Mouse (Mus musculus) neural tube, embryonic 12.5 days (tissue): ENCODE data around the gene Desi1. TPM values are rescaled to one million over a fixed set of nuclear protein-coding genes. Genes with fewer than 3 reads are reported as not detected.
"Not testable (repeated sequence)": the region's sequence is repeated elsewhere in the genome, so short reads cannot be mapped to it uniquely, and the experiment has no call there.

Experiments used
- ATAC-seq: fragments of 200-750 bp; cut with Nextera tagmentation; 2 replicates; pipeline ENCODE4 v1.8.0; 2017; ENCODE audit warnings: low read depth, mild to moderate bottlenecking, moderate TSS enrichment, moderate library complexity; ENCODE audit not compliant: low FRiP score
- H3K27ac ChIP-seq: fragments of 300-500 bp; sonication (generic); 2 replicates; pipeline ENCODE4 v1.5.1; 2016
- H3K27me3 ChIP-seq: fragments of 300-500 bp; sonication (generic); replicated peaks from 2 replicates; pipeline ENCODE4 v1.6.1; 2016; ENCODE audit warnings: mild to moderate bottlenecking
- H3K36me3 ChIP-seq: fragments of 300-500 bp; sonication (generic); 2 replicates; pipeline ENCODE4 v1.6.1; 2016; ENCODE audit warnings: mild to moderate bottlenecking
- H3K4me1 ChIP-seq: fragments of 300-500 bp; sonication (generic); 2 replicates; pipeline ENCODE4 v1.6.1; 2016
- H3K4me2 ChIP-seq: fragments of 300-500 bp; sonication (generic); replicated peaks from 2 replicates; pipeline ENCODE4 v1.6.1; 2016; ENCODE audit warnings: mild to moderate bottlenecking
- H3K4me3 ChIP-seq: fragments of 300-500 bp; sonication (generic); 2 replicates; pipeline ENCODE4 v1.5.1; 2016
- H3K9ac ChIP-seq: fragments of 300-500 bp; sonication (generic); 2 replicates; pipeline ENCODE4 v1.6.1; 2016; ENCODE audit warnings: mild to moderate bottlenecking
- H3K9me3 ChIP-seq: fragments of 300-500 bp; sonication (generic); 2 replicates; pipeline ENCODE4 v1.6.1; 2016; ENCODE audit warnings: mild to moderate bottlenecking
- WGBS: fragments of 180-500 bp; shearing (Covaris S2); methylation state at CpG from one replicate; pipeline ENCODE4 v1.1.7; 2016; 5-methylcytosine and 5-hydroxymethylcytosine counted together
- polyA plus RNA-seq: library from polyadenylated mRNA; unstranded; fragments of >200 nt; fragmentation: Nextera tagmentation; extraction: Ambion mirVana; gene quantifications from 2 replicates; pipeline ENCODE4 v1.2.1, GENCODE M21; 2016

Gene Desi1
- polyA plus RNA-seq, 1 experiment from 2014 or later, result 42.9 TPM

GRCm38 (mm10) chr15:81975156-81975555, 58.5 kb downstream of the Desi1 start:
- not testable (repeated sequence) for H3K9ac ChIP-seq, H3K4me1 ChIP-seq, H3K4me2 ChIP-seq, H3K27ac ChIP-seq, H3K9me3 ChIP-seq, H3K27me3 ChIP-seq, H3K4me3 ChIP-seq, ATAC-seq, H3K36me3 ChIP-seq
- 92% methylated on average over 8 of the region's 8 CpGs for WGBS

- H3K36me3 ChIP-seq, H3K27me3 ChIP-seq, H3K4me2 ChIP-seq, H3K9me3 ChIP-seq, H3K27ac ChIP-seq, ATAC-seq, H3K4me1 ChIP-seq, H3K4me3 ChIP-seq, H3K9ac ChIP-seq: not testable (repeated sequence)
- WGBS, result 87% methylated on average over 4 of the region's 4 CpGs
Measured at GRCm38 (mm10) chr15:81970498-81970897, 63.2 kb downstream of the Desi1 start.

GRCm38 (mm10) chr15:81969635-81970034, 64.0 kb downstream of the Desi1 start:
- not testable (repeated sequence) for H3K27me3 ChIP-seq, H3K9ac ChIP-seq, H3K4me2 ChIP-seq, H3K27ac ChIP-seq, H3K9me3 ChIP-seq, H3K36me3 ChIP-seq, ATAC-seq, H3K4me1 ChIP-seq, H3K4me3 ChIP-seq
- WGBS, result 73% methylated on average over 6 of the region's 6 CpGs

GRCm38 (mm10) chr15:81969173-81969572, 64.5 kb downstream of the Desi1 start:
- H3K9ac ChIP-seq, result no peak overlapping the region
- no peak for ATAC-seq
- no peak overlapping the region for H3K4me2 ChIP-seq
- 0 out of 2 replicates have a peak, but pooled peaks cover 5% of the 10 kb centered on the region for H3K9me3 ChIP-seq
- no peaks in the 10 kb centered on the region for H3K27me3 ChIP-seq
- H3K4me3 ChIP-seq, result no peak overlapping the region
- H3K27ac ChIP-seq, result no peak overlapping the region
- H3K36me3 ChIP-seq, result no peaks in the 10 kb centered on the region
- H3K4me1 ChIP-seq, result no peaks in the 10 kb centered on the region
- WGBS, result 73% methylated on average over 7 of the region's 7 CpGs

GRCm38 (mm10) chr15:81968447-81968846, 65.2 kb downstream of the Desi1 start:
- H3K4me3 ChIP-seq, result no peak overlapping the region
- WGBS, result 68% methylated on average over 2 of the region's 2 CpGs
- no peak for ATAC-seq

GRCm38 (mm10) chr15:81967821-81968220, 65.8 kb downstream of the Desi1 start:
- H3K9ac ChIP-seq, result no peak overlapping the region
- no peaks in the 10 kb centered on the region for H3K36me3 ChIP-seq
- no peak for ATAC-seq
- no peaks in the 10 kb centered on the region for H3K27me3 ChIP-seq
- H3K9me3 ChIP-seq, result 0 out of 2 replicates have a peak, but pooled peaks cover 5% of the 10 kb centered on the region
- 91% methylated on average over 5 of the region's 5 CpGs for WGBS
- H3K4me3 ChIP-seq, result no peak overlapping the region
- no peak overlapping the region for H3K4me2 ChIP-seq
- H3K4me1 ChIP-seq, result no peaks in the 10 kb centered on the region
- H3K27ac ChIP-seq, result no peak overlapping the region

More at GRCm38 (mm10) chr15:81968447-81968846, 65.2 kb downstream of the Desi1 start:
- H3K27me3 ChIP-seq, result no peaks in the 10 kb centered on the region
- H3K36me3 ChIP-seq, result no peaks in the 10 kb centered on the region
- no peaks in the 10 kb centered on the region for H3K4me1 ChIP-seq
- H3K9me3 ChIP-seq, result 0 out of 2 replicates have a peak, but pooled peaks cover 5% of the 10 kb centered on the region
- no peak overlapping the region for H3K9ac ChIP-seq
- H3K4me2 ChIP-seq, result no peak overlapping the region
- H3K27ac ChIP-seq, result no peak overlapping the region

GRCm38 (mm10) chr15:81966062-81966829, 67.4 kb downstream of the Desi1 start:
- ATAC-seq, result no peak
- no peak overlapping the region for H3K27ac ChIP-seq
- H3K36me3 ChIP-seq, result no peaks in the 10 kb centered on the region
- H3K9me3 ChIP-seq, result no peaks in the 10 kb centered on the region
- no peak overlapping the region for H3K4me2 ChIP-seq
- H3K4me3 ChIP-seq, result no peak overlapping the region
- 83% methylated on average over 13 of the region's 14 CpGs for WGBS
- H3K27me3 ChIP-seq, result no peaks in the 10 kb centered on the region
- H3K9ac ChIP-seq, result no peak overlapping the region
- H3K4me1 ChIP-seq, result no peaks in the 10 kb centered on the region

GRCm38 (mm10) chr15:81964980-81965545, 68.6 kb downstream of the Desi1 start:
- Histone ChIP-seq H3K4me2 (no peak overlapping the region), H3K36me3 (no peaks in the 10 kb centered on the region), H3K27me3 (no peaks in the 10 kb centered on the region), H3K9ac (no peak overlapping the region), H3K4me3 (no peak overlapping the region), H3K9me3 (no peaks in the 10 kb centered on the region), H3K4me1 (no peaks in the 10 kb centered on the region), H3K27ac (no peak overlapping the region)
- WGBS, result 70% methylated on average over 4 of the region's 4 CpGs
- no peak for ATAC-seq

- Histone ChIP-seq H3K4me3 (no peak overlapping the region), H3K9me3 (no peaks in the 10 kb centered on the region), H3K27me3 (no peaks in the 10 kb centered on the region), H3K4me2 (no peak overlapping the region), H3K27ac (no peak overlapping the region), H3K9ac (no peak overlapping the region), H3K36me3 (no peaks in the 10 kb centered on the region), H3K4me1 (no peaks in the 10 kb centered on the region)
- 58% methylated on average over 1 of the region's 1 CpGs for WGBS
- ATAC-seq, result no peak
Measured at GRCm38 (mm10) chr15:81964262-81964661, 69.4 kb downstream of the Desi1 start.

- H3K9ac ChIP-seq, result no peak overlapping the region
- no peaks in the 10 kb centered on the region for H3K27me3 ChIP-seq
- H3K4me2 ChIP-seq, result peak overlapping the region; percentile 100
- WGBS, result 4% methylated on average over 7 of the region's 8 CpGs
- no peaks in the 10 kb centered on the region for H3K9me3 ChIP-seq
- ATAC-seq, result peak; percentile 49; the same call in 1 of the 2 replicates
- H3K36me3 ChIP-seq, result no peaks in the 10 kb centered on the region
- H3K27ac ChIP-seq, result no peak overlapping the region
- H3K4me1 ChIP-seq, result no peaks in the 10 kb centered on the region
- H3K4me3 ChIP-seq, result peak overlapping the region; percentile 61
Measured at GRCm38 (mm10) chr15:81961078-81961451, 72.6 kb downstream of the Desi1 start.

GRCm38 (mm10) chr15:81960171-81961077, 73.2 kb downstream of the Desi1 start, which contains the start of gene Pmm1:
Pmm1 (minus strand) TSS chr15:81960930.
- H3K27ac ChIP-seq, result peak within 1 kb of the TSS; percentile 62; the same call in 1 of the 2 replicates
- peak within 1 kb of the TSS; percentile 61 for H3K4me3 ChIP-seq
- WGBS, result under 1% methylated on average over 77 of the region's 77 CpGs
- no peaks in the 10 kb centered on the region for H3K9me3 ChIP-seq
- peaks cover 3% of the 10 kb centered on the region for H3K36me3 ChIP-seq
- peak within 1 kb of the TSS; percentile 100 for H3K4me2 ChIP-seq
- no peaks in the 10 kb centered on the region for H3K4me1 ChIP-seq
- ATAC-seq, result peak; percentile 96
- no peaks in the 10 kb centered on the region for H3K27me3 ChIP-seq
- peak within 1 kb of the TSS; percentile 69 for H3K9ac ChIP-seq

GRCm38 (mm10) chr15:81958906-81959305, 74.8 kb downstream of the Desi1 start:
- no peaks in the 10 kb centered on the region for H3K9me3 ChIP-seq
- WGBS, result 92% methylated on average over 3 of the region's 3 CpGs
- H3K4me3 ChIP-seq, result no peak overlapping the region
- no peak overlapping the region for H3K4me2 ChIP-seq
- no peak for ATAC-seq
- H3K4me1 ChIP-seq, result no peaks in the 10 kb centered on the region
- no peaks in the 10 kb centered on the region for H3K27me3 ChIP-seq
- H3K36me3 ChIP-seq, result peaks cover 14% of the 10 kb centered on the region
- H3K27ac ChIP-seq, result no peak overlapping the region
- no peak overlapping the region for H3K9ac ChIP-seq
